Mouse (Mus musculus) testis, adult 2 months (tissue): ENCODE data around the gene Cdk5r1. TPM values are rescaled to one million over a fixed set of nuclear protein-coding genes. Genes with fewer than 3 reads are reported as not detected.

Source experiments
- H3K27ac ChIP-seq: fragments of 200-500 bp; 2 replicates; pipeline ENCODE4 v1.5.1; 2012; ENCODE audit warnings: low read depth, low read length; ENCODE audit not compliant: control insufficient read depth, insufficient read depth
- H3K27me3 ChIP-seq: fragments of 200-500 bp; 2 replicates; pipeline ENCODE4 v1.6.1; 2012; ENCODE audit warnings: mild to moderate bottlenecking, low read length, moderate library complexity; ENCODE audit not compliant: control insufficient read depth, insufficient read depth
- H3K36me3 ChIP-seq: fragments of 200-500 bp; 2 replicates; pipeline ENCODE4 v1.6.1; 2012; ENCODE audit warnings: mild to moderate bottlenecking, low read length; ENCODE audit not compliant: control insufficient read depth, insufficient read depth
- H3K4me1 ChIP-seq: fragments of 200-500 bp; 2 replicates; pipeline ENCODE4 v1.6.1; 2012; ENCODE audit warnings: low read length; ENCODE audit not compliant: control insufficient read depth, insufficient read depth
- H3K4me3 ChIP-seq: fragments of 200-500 bp; 2 replicates; pipeline ENCODE4 v1.5.1; 2012; ENCODE audit warnings: low read depth, mild to moderate bottlenecking, low read length, moderate library complexity, mixed read lengths; ENCODE audit not compliant: control insufficient read depth
- CTCF ChIP-seq: fragments of 200-500 bp; IDR thresholded peaks from 2 replicates; pipeline ENCODE4 v1.5.1; 2012; ENCODE audit warnings: low read depth, mild to moderate bottlenecking, inconsistent platforms, low read length, moderate library complexity; ENCODE audit not compliant: control insufficient read depth, insufficient read depth, insufficient replicate concordance
- POLR2A ChIP-seq: fragments of 200-500 bp; IDR thresholded peaks from 2 replicates; pipeline ENCODE4 v1.6.1; 2012; ENCODE audit warnings: low read depth, mild to moderate bottlenecking, inconsistent platforms, low read length, moderate library complexity; ENCODE audit not compliant: control insufficient read depth
- polyA plus RNA-seq: library from polyadenylated mRNA; depleted of rRNA; stranded (reverse); fragments of >200 nt; gene quantifications from 2 replicates; pipeline ENCODE4 v1.2.3, GENCODE M21; 2012

Gene Cdk5r1
- polyA plus RNA-seq, 1 experiment, result 1.1 TPM

DNA sequence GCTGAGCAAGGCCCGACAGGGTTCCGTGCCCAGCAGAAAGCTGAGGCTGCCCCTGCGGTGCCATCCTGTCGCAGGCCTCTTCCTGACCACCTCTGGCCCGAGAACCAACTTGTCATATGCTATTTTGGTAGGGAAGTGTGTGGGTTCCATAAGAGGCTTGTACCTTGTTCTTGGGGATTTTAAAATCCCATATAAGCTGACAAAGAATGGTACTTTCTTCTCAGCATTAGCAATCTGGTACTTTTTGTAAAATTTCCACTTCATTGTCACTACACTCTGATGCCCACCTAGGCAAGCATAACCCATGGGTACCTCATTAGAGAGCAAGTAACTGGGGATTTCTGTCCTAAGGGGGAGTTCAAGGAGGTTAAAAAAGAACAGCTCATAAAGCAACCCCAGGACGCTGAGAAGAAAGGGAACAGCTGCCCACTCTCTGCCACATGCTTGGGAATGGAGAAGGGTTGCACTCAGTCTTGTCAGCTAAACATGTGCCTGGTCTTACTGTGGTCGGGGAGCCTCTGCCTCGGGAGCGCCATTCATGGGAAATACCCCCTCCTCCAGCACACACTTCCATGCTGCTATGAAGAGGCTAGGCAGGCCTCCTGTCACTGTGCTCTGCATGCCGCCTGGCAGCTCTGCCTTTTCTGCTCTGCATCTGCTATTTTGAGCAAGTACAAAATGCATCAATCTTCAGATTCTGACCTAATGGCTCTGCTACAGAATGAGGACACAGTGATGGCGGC is 21.7 kb downstream of the Cdk5r1 start:
- Histone ChIP-seq H3K36me3 (no peaks in the 10 kb centered on the region), H3K27me3 (no peaks in the 10 kb centered on the region), H3K27ac (no peak overlapping the region), H3K4me3 (no peak overlapping the region), H3K4me1 (no peaks in the 10 kb centered on the region)
- TF ChIP-seq POLR2A, result no peak

- Histone ChIP-seq H3K4me3 (no peak overlapping the region), H3K4me1 (peaks cover 3% of the 10 kb centered on the region), H3K27me3 (no peaks in the 10 kb centered on the region), H3K36me3 (no peaks in the 10 kb centered on the region), H3K27ac (no peak overlapping the region)
- no peak for TF ChIP-seq POLR2A
- TF ChIP-seq CTCF, result no peak
Measured at GRCm38 (mm10) chr11:80499550-80499952, 22.7 kb downstream of the Cdk5r1 start.

GRCm38 (mm10) chr11:80503281-80503680 is 26.5 kb downstream of the Cdk5r1 start:
- Histone ChIP-seq H3K36me3 (no peaks in the 10 kb centered on the region), H3K4me1 (peaks cover 3% of the 10 kb centered on the region), H3K4me3 (no peak overlapping the region), H3K27ac (no peak overlapping the region), H3K27me3 (no peaks in the 10 kb centered on the region)
- TF ChIP-seq POLR2A, result no peak
- no peak for TF ChIP-seq CTCF

DNA sequence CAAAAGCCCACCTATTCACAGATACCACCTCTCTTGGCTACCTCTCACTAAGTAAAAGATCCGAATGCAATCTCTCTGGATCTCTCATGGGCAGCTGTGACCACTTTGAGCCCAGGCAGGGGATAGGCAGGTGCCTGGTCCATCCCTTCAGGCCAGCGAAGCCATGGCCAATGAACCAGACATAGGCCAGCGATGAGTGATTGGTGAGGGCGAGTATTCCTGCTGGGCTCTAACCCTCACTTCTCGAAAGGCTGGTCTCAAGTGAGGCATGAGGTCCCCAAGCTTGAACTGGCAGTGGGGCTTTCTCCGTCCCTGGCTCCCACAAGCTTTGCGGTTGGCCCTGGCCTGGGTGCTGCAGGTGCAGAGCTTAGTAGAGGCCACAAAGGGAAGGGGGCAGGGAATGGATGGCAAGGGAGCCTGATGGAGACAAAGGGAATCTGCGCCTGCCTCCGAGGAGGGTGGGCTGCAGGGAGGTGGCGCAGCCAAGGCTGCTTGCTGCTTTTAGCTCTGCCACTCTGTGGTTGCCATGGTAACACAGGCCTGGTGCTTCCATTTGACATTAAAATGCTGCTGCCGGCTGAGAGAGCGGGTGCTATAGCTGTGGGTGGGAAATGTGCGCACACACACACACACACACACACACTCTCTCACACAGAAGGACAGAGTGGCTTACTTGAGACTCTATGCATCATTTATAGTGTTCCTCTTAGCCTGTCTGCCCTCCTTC is 27.1 kb downstream of the Cdk5r1 start:
- peaks cover 3% of the 10 kb centered on the region for H3K4me1 ChIP-seq
- H3K27ac ChIP-seq, result no peak overlapping the region
- no peak for TF ChIP-seq CTCF
- no peak for TF ChIP-seq POLR2A
- H3K36me3 ChIP-seq, result no peaks in the 10 kb centered on the region
- H3K4me3 ChIP-seq, result no peak overlapping the region; the same call in 1 of the 2 replicates
- H3K27me3 ChIP-seq, result no peaks in the 10 kb centered on the region

DNA sequence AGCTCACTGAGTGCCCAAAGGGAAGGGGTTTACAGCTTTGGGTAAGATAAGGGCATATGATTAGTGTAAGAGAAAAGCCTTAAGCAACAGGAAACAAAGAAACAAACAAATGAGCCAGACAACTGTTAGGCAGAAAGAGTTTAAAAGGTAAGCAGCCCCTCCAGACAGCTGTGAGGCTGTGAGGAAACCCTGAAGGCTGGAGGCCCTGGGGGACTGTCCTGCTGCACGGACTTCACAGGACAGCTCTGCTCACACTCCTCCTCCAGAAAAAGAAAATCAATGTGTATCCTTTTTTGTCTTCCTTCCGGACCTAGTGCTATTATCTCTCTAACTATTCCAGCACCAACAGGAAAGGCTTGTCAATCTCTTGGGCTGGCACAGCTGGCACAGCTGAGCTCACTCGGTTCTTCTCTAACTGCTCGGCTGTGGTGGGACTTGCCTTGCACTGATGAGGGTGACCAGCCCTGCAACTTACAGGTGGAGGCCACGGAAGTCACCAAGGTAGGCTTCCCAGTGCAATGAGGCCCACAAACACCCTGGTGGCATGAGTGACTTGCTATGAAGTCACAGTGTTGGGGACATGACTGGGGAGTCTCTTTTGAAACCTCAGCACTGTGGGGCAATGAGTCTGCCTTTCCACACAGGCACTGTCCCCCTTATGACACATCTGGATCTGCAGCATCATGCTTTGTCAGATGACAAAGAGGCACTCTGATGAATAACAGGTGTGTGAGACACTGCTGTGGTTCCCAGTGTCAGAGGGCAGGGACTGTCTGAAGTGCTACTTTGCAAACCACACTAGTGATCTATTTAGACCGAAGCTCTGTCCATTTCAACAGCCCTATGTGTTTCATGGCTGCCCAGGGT is 27.9 kb downstream of the Cdk5r1 start:
- Histone ChIP-seq H3K4me1 (peaks cover 3% of the 10 kb centered on the region), H3K36me3 (no peaks in the 10 kb centered on the region), H3K27me3 (no peaks in the 10 kb centered on the region), H3K27ac (no peak overlapping the region), H3K4me3 (peak overlapping the region; percentile 26)
- no peak for TF ChIP-seq CTCF
- TF ChIP-seq POLR2A, result 0 out of 2 replicates have a peak, but pooled peaks have one; percentile 34

DNA sequence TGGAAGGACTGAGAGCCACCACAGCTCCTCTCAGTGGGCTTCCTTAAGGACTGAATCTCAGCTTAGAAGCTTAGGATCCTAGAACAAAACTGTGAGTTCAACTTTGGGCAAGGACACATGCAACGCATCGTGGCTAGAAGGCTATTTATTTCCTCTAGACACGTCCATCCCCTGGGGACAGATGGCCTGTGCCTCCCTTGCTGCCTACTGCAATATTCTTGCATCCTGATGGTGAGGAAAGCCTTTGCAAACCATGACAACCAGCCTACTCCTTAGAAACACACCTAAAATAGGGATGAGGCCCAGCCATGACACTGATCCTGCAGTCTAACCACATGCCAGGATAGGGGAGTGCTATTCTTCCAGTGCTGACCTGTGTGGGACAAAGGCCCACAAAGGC is 28.8 kb downstream of the Cdk5r1 start:
- Histone ChIP-seq H3K27me3 (no peaks in the 10 kb centered on the region), H3K27ac (no peak overlapping the region), H3K36me3 (no peaks in the 10 kb centered on the region), H3K4me3 (peak overlapping the region; percentile 9), H3K4me1 (peaks cover 3% of the 10 kb centered on the region)
- no peak for TF ChIP-seq CTCF
- no peak for TF ChIP-seq POLR2A

DNA sequence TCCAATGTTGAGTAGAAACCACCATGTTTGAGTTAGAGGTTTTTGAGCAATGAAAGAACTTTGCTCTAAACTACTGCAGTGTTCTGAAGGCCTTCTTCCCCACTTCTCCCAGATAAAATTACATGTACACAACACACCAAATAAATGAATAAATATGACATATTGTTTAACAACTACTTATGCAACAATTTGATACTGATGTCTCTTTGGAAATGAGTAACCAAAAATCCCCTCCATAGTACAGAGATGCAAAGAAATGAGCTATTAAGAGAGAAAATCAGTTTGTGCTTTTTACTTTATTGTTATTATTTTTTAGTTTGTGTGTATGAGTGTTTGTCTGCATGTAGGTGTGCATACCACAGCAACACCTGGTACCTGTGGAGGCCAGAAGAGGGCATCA is 29.7 kb downstream of the Cdk5r1 start:
- no peaks in the 10 kb centered on the region for H3K27me3 ChIP-seq
- peaks cover 3% of the 10 kb centered on the region for H3K4me1 ChIP-seq
- H3K4me3 ChIP-seq, result peak overlapping the region; percentile 59
- H3K36me3 ChIP-seq, result no peaks in the 10 kb centered on the region
- no peak for TF ChIP-seq POLR2A
- TF ChIP-seq CTCF, result no peak
- H3K27ac ChIP-seq, result no peak overlapping the region
